Mouse (Mus musculus): ENCODE measurements around the gene Uso1.

Uso1 gene

DNA sequence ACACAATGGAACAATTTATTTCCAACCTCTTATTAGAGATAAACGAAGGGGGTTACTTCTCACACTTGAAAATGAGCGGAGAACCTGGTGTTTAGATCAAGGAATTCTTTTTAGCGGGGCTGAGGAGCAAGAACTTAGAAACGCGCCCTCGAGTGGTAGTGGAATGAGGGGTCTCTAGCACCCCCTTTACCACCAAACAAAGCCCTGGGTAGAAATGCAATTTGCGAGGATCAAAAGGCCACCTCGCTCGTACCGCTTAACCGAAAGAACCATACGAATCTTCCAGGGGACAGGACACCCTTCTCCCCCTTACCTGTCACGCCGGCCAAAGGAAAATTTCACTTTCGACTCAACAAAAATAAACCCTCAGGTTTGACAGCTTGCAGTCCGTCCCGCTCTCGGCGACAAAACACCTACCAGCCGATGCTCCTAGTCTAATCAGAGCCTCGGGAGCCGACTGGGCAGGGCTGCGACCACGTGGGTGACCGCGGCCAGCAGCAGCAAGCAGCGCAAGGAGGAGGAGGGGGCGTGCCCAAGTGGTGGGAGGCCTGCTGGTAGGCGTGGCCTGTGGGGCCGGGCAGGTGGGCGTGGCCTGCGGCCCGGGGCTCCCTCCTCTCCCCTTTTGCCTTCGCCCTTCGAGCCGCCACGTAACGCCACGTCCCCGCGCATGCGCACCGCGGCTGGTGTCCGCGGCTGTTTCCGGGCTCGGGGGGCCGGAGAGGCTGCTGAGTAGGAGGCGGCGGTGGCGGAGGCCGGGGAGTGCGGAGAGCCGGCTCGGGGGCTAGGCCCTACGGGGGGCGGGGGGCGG, at the start of gene Uso1:
Uso1 (plus strand) TSS at position 700 of the 808 bp plus-strand sequence.
- peak; percentile 98 for DNase-seq

GRCm38 (mm10) chr5:92093263-92094061, 44.3 kb upstream of the Uso1 start:
- peak; percentile 25 for DNase-seq

DNA sequence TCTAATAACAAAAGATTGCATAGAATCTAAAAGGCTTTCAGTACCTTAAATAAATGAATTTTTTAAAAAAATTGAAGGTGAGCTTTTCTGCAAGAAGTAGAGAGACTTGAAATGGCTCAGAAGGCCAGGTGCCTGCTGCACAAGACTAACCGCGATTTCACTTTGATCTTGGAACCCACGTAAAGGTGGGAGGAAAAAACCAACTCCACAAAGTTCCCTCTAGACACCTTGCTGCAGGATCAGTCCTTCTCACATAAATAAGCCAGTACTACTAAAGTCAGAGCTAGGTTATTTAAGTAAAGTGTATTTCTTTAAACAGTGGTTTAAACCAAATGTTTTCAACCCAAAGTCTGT, 43.7 kb upstream of the Uso1 start:
- DNase-seq: no peak

DNA sequence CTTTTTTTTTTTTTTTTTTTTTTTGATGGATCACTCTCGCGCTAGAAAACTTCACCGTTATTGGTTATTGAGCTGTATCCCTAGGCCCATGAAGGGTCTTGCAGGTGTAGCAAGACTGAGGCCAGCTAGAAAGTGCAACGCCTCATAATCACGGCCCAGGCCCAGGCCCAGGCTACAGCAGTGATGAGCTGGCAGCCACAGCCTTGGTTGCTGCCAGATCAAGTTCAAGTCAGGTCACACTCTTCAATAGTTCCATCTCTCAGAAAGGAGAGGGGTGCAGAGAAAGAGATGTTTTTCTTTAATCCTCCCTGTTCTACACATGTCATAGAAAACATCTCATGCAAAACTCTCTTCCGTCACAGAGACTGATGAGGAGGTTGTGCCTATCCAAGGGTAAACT, 41.0 kb upstream of the Uso1 start:
- no peak for DNase-seq

GRCm38 (mm10) chr5:92097779-92098178, 40.0 kb upstream of the Uso1 start:
- no peak for DNase-seq

- DNase-seq: peak; percentile 37
Observed at GRCm38 (mm10) chr5:92098351-92099109, 39.2 kb upstream of the Uso1 start.

DNA sequence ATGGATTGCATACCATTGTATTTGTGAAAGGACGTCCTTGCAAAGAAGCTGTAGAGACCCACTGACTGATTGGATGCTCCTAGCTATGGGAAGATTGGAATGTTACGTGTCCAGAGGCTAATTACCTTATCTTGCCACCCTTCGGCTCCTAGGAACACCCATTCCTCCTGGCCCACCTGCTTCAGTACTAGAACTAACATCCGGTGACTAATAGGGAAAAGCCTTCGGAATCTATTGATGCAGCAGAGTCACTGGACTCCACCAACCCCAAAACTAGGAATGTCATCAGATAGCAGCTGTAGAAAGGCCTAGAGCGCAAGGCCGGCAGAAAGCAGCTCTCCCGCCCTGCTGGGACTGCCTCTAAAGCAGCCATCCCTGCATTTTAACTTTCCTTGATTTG, 36.1 kb upstream of the Uso1 start:
- DNase-seq: no peak

GRCm38 (mm10) chr5:92103062-92103461, 34.7 kb upstream of the Uso1 start:
- DNase-seq: no peak

GRCm38 (mm10) chr5:92103816-92104415, 33.8 kb upstream of the Uso1 start:
- no peak for DNase-seq

GRCm38 (mm10) chr5:92106327-92107125, 31.2 kb upstream of the Uso1 start:
- DNase-seq: peak; percentile 19

DNA sequence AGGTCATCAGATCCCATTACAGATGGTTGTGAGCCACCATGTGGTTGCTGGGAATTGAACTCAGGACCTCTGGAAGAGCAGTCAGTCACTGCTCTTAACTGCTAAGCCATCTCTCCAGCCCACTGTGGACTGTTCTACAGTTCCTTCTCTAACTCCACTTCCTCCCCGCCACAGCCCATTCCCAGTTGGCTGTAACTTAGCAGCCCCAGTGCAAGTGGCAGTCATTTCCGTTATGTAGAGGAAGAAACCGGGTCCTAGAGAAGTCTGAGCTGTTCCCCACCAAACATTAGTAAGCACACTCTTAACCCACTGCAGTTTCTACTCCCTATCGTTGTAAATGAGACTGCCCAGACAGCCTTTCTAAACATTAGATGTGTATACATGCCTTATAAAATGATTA, 30.5 kb upstream of the Uso1 start:
- no peak for DNase-seq

DNA sequence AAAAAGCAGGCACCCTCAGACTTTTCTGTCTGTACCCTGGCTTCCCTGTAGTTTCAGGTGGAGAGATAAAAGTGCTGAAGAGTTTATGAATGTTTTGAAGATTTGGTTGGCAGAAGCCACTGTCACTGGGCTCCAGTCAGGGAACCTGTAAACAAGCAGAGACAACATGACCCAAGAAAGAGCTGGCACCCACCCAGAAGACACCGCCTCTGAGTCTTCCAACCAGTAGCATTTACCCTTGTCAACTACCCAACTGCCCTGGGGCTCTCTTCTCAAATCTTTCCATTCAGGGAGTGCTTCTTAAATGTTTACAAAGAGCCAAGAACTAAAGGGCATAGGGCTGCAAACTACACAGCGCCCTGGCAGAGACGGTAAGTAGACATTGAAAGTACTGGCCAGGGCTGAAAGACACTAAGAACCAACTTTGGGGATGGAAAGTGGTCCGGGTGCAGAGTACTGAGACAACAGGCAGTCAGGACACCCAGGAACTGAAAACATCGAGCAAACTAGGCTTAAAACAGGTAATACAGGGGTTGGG, 26.9 kb upstream of the Uso1 start:
- DNase-seq: peak; percentile 23

DNA sequence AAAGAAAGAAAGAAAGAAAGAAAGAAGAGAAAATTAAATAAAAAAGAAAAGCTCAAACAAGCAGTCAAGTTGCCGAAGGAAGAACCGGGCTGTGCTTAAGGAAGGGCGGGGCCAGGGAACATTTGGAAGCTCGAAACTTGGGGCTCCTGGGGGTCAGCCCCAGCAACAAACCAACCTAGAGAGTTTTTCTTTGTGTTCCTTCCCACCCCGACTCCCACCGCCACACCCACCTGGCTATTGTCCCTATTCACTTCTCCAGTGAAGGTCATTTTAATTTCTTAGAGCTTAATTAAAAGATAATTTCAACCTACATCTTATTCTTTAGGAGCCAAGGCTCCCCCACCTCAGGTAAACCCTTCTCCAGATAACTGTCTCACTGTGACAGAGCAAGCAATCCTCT, 25.6 kb upstream of the Uso1 start:
- DNase-seq: no peak

- DNase-seq: no peak
Observed at GRCm38 (mm10) chr5:92112585-92112984, 25.2 kb upstream of the Uso1 start.

DNA sequence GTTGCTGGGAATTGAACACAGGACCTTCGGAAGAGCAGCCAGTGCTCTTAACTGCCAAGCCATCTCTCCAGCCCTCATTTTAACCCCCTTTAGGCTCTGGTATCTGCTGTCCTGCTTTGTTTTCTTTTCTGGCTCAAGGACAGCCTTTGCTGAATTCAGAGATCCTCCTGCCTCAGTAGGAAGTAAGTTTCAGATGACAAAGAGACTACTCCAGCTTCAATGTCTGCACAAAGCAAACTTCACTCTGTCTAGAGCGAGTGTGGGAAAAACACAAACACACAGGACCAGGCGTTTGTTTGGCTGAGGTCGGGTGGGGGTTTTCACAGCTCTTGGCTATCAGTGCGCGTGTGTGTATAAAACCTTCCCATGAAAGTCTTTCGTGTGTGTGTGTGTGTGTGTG, 24.3 kb upstream of the Uso1 start:
- no peak for DNase-seq

DNA sequence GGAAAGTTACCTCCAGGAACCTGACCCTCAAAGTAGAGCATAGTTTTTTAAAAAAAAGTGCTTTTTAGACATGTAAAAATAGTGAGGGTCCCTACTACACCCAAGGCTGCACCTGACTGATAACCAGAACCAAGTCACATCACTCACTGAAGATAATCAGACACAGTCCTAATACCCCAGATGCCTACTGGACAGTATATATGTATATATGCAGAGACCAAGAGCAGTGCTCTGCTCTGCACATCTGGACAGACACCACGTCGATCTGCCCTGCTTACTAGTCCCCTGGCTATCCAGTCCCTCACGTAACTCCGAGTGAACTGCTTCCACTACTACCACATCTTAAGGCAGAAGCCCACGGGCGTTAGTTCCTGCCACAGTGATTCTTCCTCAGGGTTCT, 23.5 kb upstream of the Uso1 start:
- DNase-seq: no peak

DNA sequence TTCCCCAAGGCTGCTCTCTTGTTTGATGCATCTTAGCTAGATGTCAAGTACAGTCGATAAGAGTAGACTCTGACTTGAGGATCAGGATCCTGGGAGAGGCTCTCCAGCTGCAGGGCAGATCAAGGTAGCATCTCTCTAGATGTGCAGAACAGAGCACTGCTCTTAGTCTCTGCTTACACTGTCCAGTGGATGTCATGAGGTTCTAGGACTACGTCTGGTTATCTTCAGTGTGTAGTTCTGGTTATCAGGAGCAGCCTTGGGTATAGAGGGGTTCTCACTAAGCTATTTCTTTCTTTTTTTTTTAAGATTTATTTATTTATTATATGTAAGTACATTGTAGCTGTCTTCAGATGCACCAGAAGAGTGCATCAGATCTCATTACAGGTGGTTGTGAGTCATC, 22.8 kb upstream of the Uso1 start:
- no peak for DNase-seq

DNA sequence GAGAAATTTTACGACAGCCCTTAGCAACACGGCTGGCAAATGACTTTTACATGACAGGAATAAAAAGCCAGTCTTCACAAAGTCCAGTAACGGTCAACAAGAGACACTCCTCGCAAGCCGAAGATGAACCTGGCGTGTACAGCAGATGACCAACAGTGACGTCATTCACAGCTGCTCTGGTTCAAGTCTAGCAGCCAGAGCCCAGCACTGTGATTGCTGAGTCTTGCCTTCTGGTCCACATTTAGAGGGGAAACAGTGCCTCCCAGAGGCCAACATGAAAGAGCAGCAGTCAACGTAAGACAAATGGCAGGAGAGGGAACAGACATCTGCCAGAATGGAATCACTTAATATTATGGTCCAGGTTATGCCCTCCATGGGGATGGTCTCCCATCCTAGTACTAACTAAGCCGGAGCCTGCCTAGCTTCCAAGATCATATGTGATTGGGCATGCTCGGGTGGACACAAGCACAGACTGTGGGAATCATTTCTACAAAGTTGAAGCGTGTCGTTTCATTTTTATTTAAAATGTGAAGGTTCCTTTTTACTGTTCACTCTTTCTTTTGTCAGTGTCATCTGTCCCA, 19.8 kb upstream of the Uso1 start:
- peak; percentile 73 for DNase-seq

- DNase-seq: no peak
Observed at GRCm38 (mm10) chr5:92121636-92122035, 16.1 kb upstream of the Uso1 start.

DNA sequence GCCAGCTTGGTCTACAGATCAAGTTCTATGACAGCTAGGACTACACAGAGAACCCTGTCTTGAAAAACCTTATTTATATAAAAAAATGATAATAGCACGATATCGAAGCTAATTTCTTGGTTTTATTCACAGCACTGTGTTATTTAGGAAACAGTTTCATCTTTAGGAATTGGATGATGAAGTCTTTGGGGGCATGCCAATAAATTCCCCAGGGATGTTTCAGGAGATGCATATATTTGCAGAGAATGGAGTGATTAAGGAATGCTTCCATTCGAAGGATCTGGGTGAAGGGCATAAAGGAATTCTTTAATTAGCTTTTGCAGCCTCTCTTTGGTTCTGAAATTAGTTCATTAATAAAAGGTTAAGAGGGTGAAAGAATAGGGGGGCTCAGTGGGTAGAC, 12.3 kb upstream of the Uso1 start:
- DNase-seq: no peak

GRCm38 (mm10) chr5:92127141-92127625, 10.6 kb upstream of the Uso1 start:
- DNase-seq: no peak

Measured in kidney, adult 18-20 months (tissue).